Mouse (Mus musculus) left cerebral cortex, postnatal 36 days (tissue): ENCODE data around the gene Pnrc1. TPM values are rescaled to one million over a fixed set of nuclear protein-coding genes. Genes with fewer than 3 reads are reported as not detected.
"Not testable (repeated sequence)": the region's sequence is repeated elsewhere in the genome, so short reads cannot be mapped to it uniquely, and the experiment has no call there.

Source experiments
- DNase-seq, 2 experiments: peaks; one replicate each; pipeline ENCODE4 v3.0.0; 2021 to 2022; ENCODE audit warnings: low spot score in 2 of 2, mixed read lengths in 1 of 2
- intact Hi-C: fragments of 180-260 bp; cut with DNase I; formaldehyde crosslinking; loops from one replicate; pipeline ENCODE4 v1.15.1; 2025
- total RNA-seq, 2 experiments: library from RNA; stranded (reverse); gene quantifications; 2 replicates each; pipeline ENCODE4 v1.2.3; 2021

Gene Pnrc1
- 100 to 1,000 TPM; 141 to 143 TPM for total RNA-seq

- intact Hi-C loops = loop anchor here (5.0 kb wide), 2 partner anchors 43 to 83 kb away; partner anchors contain the start of gene Srsf12
- peak in 1 of 2 experiments; percentile 15 for DNase-seq
Measured at GRCm38 (mm10) chr4:33290002-33290401, at the start of gene Pnrc1. TSS of gene Pnrc1 (minus strand) at chr4:33290163.

GRCm38 (mm10) chr4:33337999-33338398 lies 48.0 kb upstream of the Pnrc1 start:
- no peak for DNase-seq
- intact Hi-C loops = no loop called here

- no peak for DNase-seq
- intact Hi-C loops = no loop called here
Measured at GRCm38 (mm10) chr4:33332956-33333455, 43.0 kb upstream of the Pnrc1 start.

GRCm38 (mm10) chr4:33331147-33331546 lies 41.2 kb upstream of the Pnrc1 start:
- no peak for DNase-seq
- intact Hi-C loops = no loop called here

GRCm38 (mm10) chr4:33315840-33316239 lies 25.9 kb upstream of the Pnrc1 start:
- DNase-seq = no peak
- intact Hi-C loops = no loop called here

GRCm38 (mm10) chr4:33314150-33314549 lies 24.2 kb upstream of the Pnrc1 start:
- not testable (repeated sequence) for DNase-seq

GRCm38 (mm10) chr4:33310840-33311437 lies 21.0 kb upstream of the Pnrc1 start:
- DNase-seq = no peak
- intact Hi-C loops = no loop called here

More at GRCm38 (mm10) chr4:33314150-33314549, 24.2 kb upstream of the Pnrc1 start:
- intact Hi-C loops = not testable (repeated sequence)

GRCm38 (mm10) chr4:33309764-33310757 lies 20.1 kb upstream of the Pnrc1 start, which contains the start of gene Rngtt:
TSS of gene Rngtt (plus strand) at chr4:33310311.
- intact Hi-C loops = no loop called here
- DNase-seq = peak; percentile 91 to 92

- intact Hi-C loops = no loop called here
- no peak for DNase-seq
Measured at GRCm38 (mm10) chr4:33307146-33307545, 17.2 kb upstream of the Pnrc1 start.

- DNase-seq = no peak
- intact Hi-C loops = no loop called here
Measured at GRCm38 (mm10) chr4:33303057-33303456, 13.1 kb upstream of the Pnrc1 start.

- DNase-seq, intact Hi-C loops: not testable (repeated sequence)
Measured at GRCm38 (mm10) chr4:33300891-33301665, 11.1 kb upstream of the Pnrc1 start.

- peak; percentile 30 to 55 for DNase-seq
- intact Hi-C loops = loop anchor here (2.0 to 5.0 kb wide), 4 partner anchors 45 to 168 kb away; partner anchors contain the start of gene Srsf12
Measured at GRCm38 (mm10) chr4:33292409-33293370, 2.7 kb upstream of the Pnrc1 start.

GRCm38 (mm10) chr4:33290878-33291277 lies 915 bp upstream of the Pnrc1 start:
- intact Hi-C loops = loop anchor here (5.0 kb wide), 2 partner anchors 44 to 84 kb away; partner anchors contain the start of gene Srsf12
- DNase-seq = no peak

- DNase-seq = no peak
- intact Hi-C loops = no loop called here
Measured at GRCm38 (mm10) chr4:33289106-33289650, 785 bp downstream of the Pnrc1 start.

GRCm38 (mm10) chr4:33285448-33285847 lies 4.5 kb downstream of the Pnrc1 start:
- DNase-seq = no peak
- intact Hi-C loops = no loop called here

- intact Hi-C loops = no loop called here
- DNase-seq = no peak
Measured at GRCm38 (mm10) chr4:33284083-33284880, 5.7 kb downstream of the Pnrc1 start.
